Mouse (Mus musculus): Measurements from ENCODE around the gene Cnot1. TPM values are rescaled to one million over a fixed set of nuclear protein-coding genes. Genes with fewer than 3 reads are reported as not detected.

Cnot1 gene
- polyA plus RNA-seq, 1 experiment from 2014 or later, result 131 TPM

GRCm38 (mm10) chr8:95703461-95704260, 103.6 kb downstream of the Cnot1 start:
- Histone ChIP-seq H3K9ac (peak overlapping the region; percentile 51), H3K4me3 (ENCODE audit: low read depth, low read length) (peak overlapping the region; percentile 52), H3K4me1 (ENCODE audit: insufficient read depth) (no peaks in the 10 kb centered on the region), H3K27ac (ENCODE audit: low read depth) (no peak overlapping the region), H3K4me2 (peak overlapping the region; percentile 97), H3K36me3 (ENCODE audit: insufficient read depth) (no peaks in the 10 kb centered on the region), H3K27me3 (ENCODE audit: insufficient read depth, low read length) (no peaks in the 10 kb centered on the region; the same call in 1 of the 2 replicates), H3K9me3 (ENCODE audit: low read depth, low read length) (no peaks in the 10 kb centered on the region)
- TF ChIP-seq CTCF (IDR thresholded peaks at IDR 0.05; ENCODE audit: low read depth), result no peak
- ATAC-seq (ENCODE audit: insufficient read depth), result peak; percentile 16
- DNase-seq, result peak; percentile 75
- 3% methylated on average over 15 of the region's 15 CpGs for WGBS

GRCm38 (mm10) chr8:95702480-95703446, 104.5 kb downstream of the Cnot1 start:
- peak overlapping the region; percentile 97 for H3K4me2 ChIP-seq
- no peaks in the 10 kb centered on the region for H3K4me1 ChIP-seq (ENCODE audit: insufficient read depth)
- H3K9me3 ChIP-seq (ENCODE audit: low read depth, low read length), result no peaks in the 10 kb centered on the region
- no peak for TF ChIP-seq CTCF (IDR thresholded peaks at IDR 0.05; ENCODE audit: low read depth)
- no peaks in the 10 kb centered on the region; the same call in 1 of the 2 replicates for H3K27me3 ChIP-seq (ENCODE audit: insufficient read depth, low read length)
- H3K4me3 ChIP-seq (ENCODE audit: low read depth, low read length), result peak overlapping the region; percentile 52
- ATAC-seq (ENCODE audit: insufficient read depth) (peak; percentile 95), DNase-seq (peak; percentile 93)
- WGBS, result 2% methylated on average over 34 of the region's 34 CpGs
- H3K9ac ChIP-seq, result peak overlapping the region; percentile 51
- no peaks in the 10 kb centered on the region for H3K36me3 ChIP-seq (ENCODE audit: insufficient read depth)
- no peak overlapping the region for H3K27ac ChIP-seq (ENCODE audit: low read depth)

GRCm38 (mm10) chr8:95701809-95702208, 105.5 kb downstream of the Cnot1 start:
- DNase-seq, result no peak
- H3K9me3 ChIP-seq (ENCODE audit: low read depth, low read length), result no peaks in the 10 kb centered on the region
- WGBS, result 67% methylated on average over 4 of the region's 4 CpGs
- no peak overlapping the region for H3K4me3 ChIP-seq (ENCODE audit: low read depth, low read length)
- H3K36me3 ChIP-seq (ENCODE audit: insufficient read depth), result no peaks in the 10 kb centered on the region
- H3K9ac ChIP-seq, result no peak overlapping the region
- H3K27me3 ChIP-seq (ENCODE audit: insufficient read depth, low read length), result peaks cover 4% of the 10 kb centered on the region; the same call in 1 of the 2 replicates
- H3K4me1 ChIP-seq (ENCODE audit: insufficient read depth), result no peaks in the 10 kb centered on the region
- ATAC-seq (ENCODE audit: insufficient read depth), result no peak
- H3K27ac ChIP-seq (ENCODE audit: low read depth), result no peak overlapping the region
- no peak for TF ChIP-seq CTCF (IDR thresholded peaks at IDR 0.05; ENCODE audit: low read depth)
- no peak overlapping the region; the same call in 1 of the 2 replicates for H3K4me2 ChIP-seq

- ATAC-seq (ENCODE audit: insufficient read depth), result no peak
- Histone ChIP-seq H3K27ac (ENCODE audit: low read depth) (no peak overlapping the region), H3K27me3 (ENCODE audit: insufficient read depth, low read length) (peaks cover 7% of the 10 kb centered on the region), H3K36me3 (ENCODE audit: insufficient read depth) (no peaks in the 10 kb centered on the region), H3K9ac (no peak overlapping the region), H3K4me2 (no peak overlapping the region), H3K4me3 (ENCODE audit: low read depth, low read length) (no peak overlapping the region), H3K9me3 (ENCODE audit: low read depth, low read length) (no peaks in the 10 kb centered on the region), H3K4me1 (ENCODE audit: insufficient read depth) (no peaks in the 10 kb centered on the region)
- WGBS, result 63% methylated on average over 9 of the region's 9 CpGs
- DNase-seq, result peak; percentile 21
- no peak for TF ChIP-seq CTCF (IDR thresholded peaks at IDR 0.05; ENCODE audit: low read depth)
These were observed 107.0 kb downstream of the Cnot1 start for GRCm38 (mm10) chr8:95700282-95700681.

- Histone ChIP-seq H3K9ac (no peak overlapping the region), H3K27me3 (ENCODE audit: insufficient read depth, low read length) (peaks cover 15% of the 10 kb centered on the region), H3K9me3 (ENCODE audit: low read depth, low read length) (no peaks in the 10 kb centered on the region), H3K27ac (ENCODE audit: low read depth) (no peak overlapping the region), H3K36me3 (ENCODE audit: insufficient read depth) (no peaks in the 10 kb centered on the region), H3K4me1 (ENCODE audit: insufficient read depth) (no peaks in the 10 kb centered on the region), H3K4me3 (ENCODE audit: low read depth, low read length) (no peak overlapping the region), H3K4me2 (no peak overlapping the region)
- no peak for ATAC-seq (ENCODE audit: insufficient read depth)
- no peak for TF ChIP-seq CTCF (IDR thresholded peaks at IDR 0.05; ENCODE audit: low read depth)
- no peak for DNase-seq
- WGBS, result 29% methylated on average over 6 of the region's 6 CpGs
These were observed 109.1 kb downstream of the Cnot1 start for GRCm38 (mm10) chr8:95698179-95698578.

- under 1% methylated on average over 11 of the region's 11 CpGs for WGBS
- TF ChIP-seq CTCF (IDR thresholded peaks at IDR 0.05; ENCODE audit: low read depth), result peak; percentile 98
- no peaks in the 10 kb centered on the region for H3K4me1 ChIP-seq (ENCODE audit: insufficient read depth)
- H3K4me2 ChIP-seq, result peak overlapping the region; percentile 41; the same call in 1 of the 2 replicates
- H3K9ac ChIP-seq, result no peak overlapping the region
- no peak overlapping the region for H3K4me3 ChIP-seq (ENCODE audit: low read depth, low read length)
- DNase-seq (peak; percentile 96), ATAC-seq (ENCODE audit: insufficient read depth) (peak; percentile 67)
- H3K27ac ChIP-seq (ENCODE audit: low read depth), result no peak overlapping the region
- H3K27me3 ChIP-seq (ENCODE audit: insufficient read depth, low read length), result peaks cover 15% of the 10 kb centered on the region
- no peaks in the 10 kb centered on the region for H3K9me3 ChIP-seq (ENCODE audit: low read depth, low read length)
- no peaks in the 10 kb centered on the region for H3K36me3 ChIP-seq (ENCODE audit: insufficient read depth)
These were observed 110.1 kb downstream of the Cnot1 start for GRCm38 (mm10) chr8:95697128-95697527.
